Mouse (Mus musculus): ENCODE measurements around the gene Sgca. TPM values are rescaled to one million over a fixed set of nuclear protein-coding genes. Genes with fewer than 3 reads are reported as not detected.

Sgca gene
- polyA plus RNA-seq (2015; fragmentation: Nextera tagmentation; extraction: Ambion mirVana): 0.86 and 0.96 TPM in 2 replicates

- WGBS (ENCODE audit: insufficient replicate concordance): 58% methylated on average over 5 of the region's 5 CpGs
- Histone ChIP-seq H3K4me2 (ENCODE audit: low read depth, low read length) (no peak within 1 kb of the TSS), H3K36me3 (ENCODE audit: control insufficient read depth, insufficient read depth) (no peaks in the 10 kb centered on the region), H3K27me3 (ENCODE audit: control insufficient read depth, insufficient read depth, low read depth, low read length) (no peaks in the 10 kb centered on the region; the same call in 1 of the 2 replicates), H3K9ac (ENCODE audit: low read depth, low read length) (no peak within 1 kb of the TSS), H3K4me1 (ENCODE audit: control insufficient read depth, low read depth, low read length) (peaks cover 14% of the 10 kb centered on the region), H3K4me3 (ENCODE audit: low read depth, low read length) (no peak within 1 kb of the TSS), H3K9me3 (replicated peaks; ENCODE audit: control insufficient read depth, low read length) (no peaks in the 10 kb centered on the region), H3K27ac (ENCODE audit: low read length) (no peak within 1 kb of the TSS)
- ATAC-seq (ENCODE audit: low read depth): no peak
These were observed at the start of gene Sgca for GRCm38 (mm10) chr11:94976199-94976598. TSS of gene Sgca (minus strand) at chr11:94976327.

- H3K9ac ChIP-seq (ENCODE audit: low read depth, low read length): no peak overlapping the region
- H3K4me3 ChIP-seq (ENCODE audit: low read depth, low read length): no peak overlapping the region
- ATAC-seq (ENCODE audit: low read depth): no peak
- H3K27ac ChIP-seq (ENCODE audit: low read length): peak overlapping the region; percentile 16; the same call in 1 of the 2 replicates
- 79% methylated on average over 11 of the region's 11 CpGs for WGBS (ENCODE audit: insufficient replicate concordance)
- no peaks in the 10 kb centered on the region for H3K9me3 ChIP-seq (replicated peaks; ENCODE audit: control insufficient read depth, low read length)
- no peaks in the 10 kb centered on the region for H3K27me3 ChIP-seq (ENCODE audit: control insufficient read depth, insufficient read depth, low read depth, low read length)
- no peak overlapping the region for H3K4me2 ChIP-seq (ENCODE audit: low read depth, low read length)
- H3K4me1 ChIP-seq (ENCODE audit: control insufficient read depth, low read depth, low read length): peaks cover 5% of the 10 kb centered on the region; the same call in 1 of the 2 replicates
- H3K36me3 ChIP-seq (ENCODE audit: control insufficient read depth, insufficient read depth): peaks cover 47% of the 10 kb centered on the region
These were observed 49.3 kb upstream of the Sgca start for GRCm38 (mm10) chr11:95025227-95026012.

- 79% methylated on average over 29 of the region's 29 CpGs for WGBS (ENCODE audit: insufficient replicate concordance)
- no peak overlapping the region for H3K9ac ChIP-seq (ENCODE audit: low read depth, low read length)
- H3K9me3 ChIP-seq (replicated peaks; ENCODE audit: control insufficient read depth, low read length): no peaks in the 10 kb centered on the region
- no peak for ATAC-seq (ENCODE audit: low read depth)
- no peak overlapping the region for H3K27ac ChIP-seq (ENCODE audit: low read length)
- H3K4me3 ChIP-seq (ENCODE audit: low read depth, low read length): no peak overlapping the region
- H3K27me3 ChIP-seq (ENCODE audit: control insufficient read depth, insufficient read depth, low read depth, low read length): no peaks in the 10 kb centered on the region; the same call in 1 of the 2 replicates
- peaks cover 5% of the 10 kb centered on the region; the same call in 1 of the 2 replicates for H3K4me1 ChIP-seq (ENCODE audit: control insufficient read depth, low read depth, low read length)
- peaks cover 53% of the 10 kb centered on the region for H3K36me3 ChIP-seq (ENCODE audit: control insufficient read depth, insufficient read depth)
- H3K4me2 ChIP-seq (ENCODE audit: low read depth, low read length): no peak overlapping the region
These were observed 48.5 kb upstream of the Sgca start for GRCm38 (mm10) chr11:95024439-95025184.

- ATAC-seq (ENCODE audit: low read depth): no peak
These were observed 47.4 kb upstream of the Sgca start for GRCm38 (mm10) chr11:95023481-95023880.

GRCm38 (mm10) chr11:95022237-95022992 is 46.3 kb upstream of the Sgca start:
- Histone ChIP-seq H3K9ac (ENCODE audit: low read depth, low read length) (no peak overlapping the region), H3K27ac (ENCODE audit: low read length) (no peak overlapping the region), H3K36me3 (ENCODE audit: control insufficient read depth, insufficient read depth) (peaks cover 65% of the 10 kb centered on the region), H3K4me3 (ENCODE audit: low read depth, low read length) (no peak overlapping the region), H3K27me3 (ENCODE audit: control insufficient read depth, insufficient read depth, low read depth, low read length) (peaks cover 4% of the 10 kb centered on the region; the same call in 1 of the 2 replicates), H3K9me3 (replicated peaks; ENCODE audit: control insufficient read depth, low read length) (no peaks in the 10 kb centered on the region), H3K4me2 (ENCODE audit: low read depth, low read length) (no peak overlapping the region), H3K4me1 (ENCODE audit: control insufficient read depth, low read depth, low read length) (peaks cover 5% of the 10 kb centered on the region; the same call in 1 of the 2 replicates)
- ATAC-seq (ENCODE audit: low read depth): no peak
- 61% methylated on average over 10 of the region's 10 CpGs for WGBS (ENCODE audit: insufficient replicate concordance)

More at GRCm38 (mm10) chr11:95023481-95023880, 47.4 kb upstream of the Sgca start:
- no peak overlapping the region for H3K4me2 ChIP-seq (ENCODE audit: low read depth, low read length)
- peaks cover 63% of the 10 kb centered on the region for H3K36me3 ChIP-seq (ENCODE audit: control insufficient read depth, insufficient read depth)
- no peak overlapping the region for H3K9ac ChIP-seq (ENCODE audit: low read depth, low read length)
- H3K27me3 ChIP-seq (ENCODE audit: control insufficient read depth, insufficient read depth, low read depth, low read length): peaks cover 4% of the 10 kb centered on the region; the same call in 1 of the 2 replicates
- H3K27ac ChIP-seq (ENCODE audit: low read length): no peak overlapping the region
- no peak overlapping the region for H3K4me3 ChIP-seq (ENCODE audit: low read depth, low read length)
- no peaks in the 10 kb centered on the region for H3K9me3 ChIP-seq (replicated peaks; ENCODE audit: control insufficient read depth, low read length)
- 86% methylated on average over 9 of the region's 9 CpGs for WGBS (ENCODE audit: insufficient replicate concordance)
- peaks cover 5% of the 10 kb centered on the region; the same call in 1 of the 2 replicates for H3K4me1 ChIP-seq (ENCODE audit: control insufficient read depth, low read depth, low read length)

GRCm38 (mm10) chr11:95015484-95015883 is 39.4 kb upstream of the Sgca start:
- Histone ChIP-seq H3K4me1 (ENCODE audit: control insufficient read depth, low read depth, low read length) (peaks cover 40% of the 10 kb centered on the region), H3K27me3 (ENCODE audit: control insufficient read depth, insufficient read depth, low read depth, low read length) (peaks cover 4% of the 10 kb centered on the region; the same call in 1 of the 2 replicates), H3K36me3 (ENCODE audit: control insufficient read depth, insufficient read depth) (peaks cover 33% of the 10 kb centered on the region), H3K4me3 (ENCODE audit: low read depth, low read length) (no peak overlapping the region), H3K27ac (ENCODE audit: low read length) (no peak overlapping the region; the same call in 1 of the 2 replicates), H3K4me2 (ENCODE audit: low read depth, low read length) (0 out of 2 replicates have a peak overlapping the region, but pooled peaks have one; percentile 4), H3K9ac (ENCODE audit: low read depth, low read length) (peak overlapping the region; percentile 16), H3K9me3 (replicated peaks; ENCODE audit: control insufficient read depth, low read length) (no peaks in the 10 kb centered on the region)
- no peak for ATAC-seq (ENCODE audit: low read depth)
- 73% methylated on average over 3 of the region's 3 CpGs for WGBS (ENCODE audit: insufficient replicate concordance)

GRCm38 (mm10) chr11:95012487-95012886 is 36.4 kb upstream of the Sgca start:
- ATAC-seq (ENCODE audit: low read depth): no peak
- Histone ChIP-seq H3K9ac (ENCODE audit: low read depth, low read length) (peak overlapping the region; percentile 66), H3K27me3 (ENCODE audit: control insufficient read depth, insufficient read depth, low read depth, low read length) (no peaks in the 10 kb centered on the region), H3K9me3 (replicated peaks; ENCODE audit: control insufficient read depth, low read length) (no peaks in the 10 kb centered on the region), H3K36me3 (ENCODE audit: control insufficient read depth, insufficient read depth) (peaks cover 16% of the 10 kb centered on the region), H3K4me1 (ENCODE audit: control insufficient read depth, low read depth, low read length) (peaks cover 60% of the 10 kb centered on the region), H3K4me3 (ENCODE audit: low read depth, low read length) (peak overlapping the region; percentile 71), H3K4me2 (ENCODE audit: low read depth, low read length) (peak overlapping the region; percentile 70), H3K27ac (ENCODE audit: low read length) (peak overlapping the region; percentile 98)
- 28% methylated on average over 3 of the region's 3 CpGs for WGBS (ENCODE audit: insufficient replicate concordance)

- Histone ChIP-seq H3K4me2 (ENCODE audit: low read depth, low read length) (peak overlapping the region; percentile 70), H3K4me1 (ENCODE audit: control insufficient read depth, low read depth, low read length) (peaks cover 64% of the 10 kb centered on the region), H3K4me3 (ENCODE audit: low read depth, low read length) (peak overlapping the region; percentile 71), H3K27ac (ENCODE audit: low read length) (peak overlapping the region; percentile 98), H3K27me3 (ENCODE audit: control insufficient read depth, insufficient read depth, low read depth, low read length) (no peaks in the 10 kb centered on the region), H3K9me3 (replicated peaks; ENCODE audit: control insufficient read depth, low read length) (no peaks in the 10 kb centered on the region), H3K36me3 (ENCODE audit: control insufficient read depth, insufficient read depth) (peaks cover 13% of the 10 kb centered on the region), H3K9ac (ENCODE audit: low read depth, low read length) (peak overlapping the region; percentile 85)
- 19% methylated on average over 3 of the region's 3 CpGs for WGBS (ENCODE audit: insufficient replicate concordance)
- peak; percentile 96 for ATAC-seq (ENCODE audit: low read depth)
These were observed 35.9 kb upstream of the Sgca start for GRCm38 (mm10) chr11:95012075-95012474.

Data from liver, embryonic 16.5 days (tissue).